In the genomic region with DNA sequence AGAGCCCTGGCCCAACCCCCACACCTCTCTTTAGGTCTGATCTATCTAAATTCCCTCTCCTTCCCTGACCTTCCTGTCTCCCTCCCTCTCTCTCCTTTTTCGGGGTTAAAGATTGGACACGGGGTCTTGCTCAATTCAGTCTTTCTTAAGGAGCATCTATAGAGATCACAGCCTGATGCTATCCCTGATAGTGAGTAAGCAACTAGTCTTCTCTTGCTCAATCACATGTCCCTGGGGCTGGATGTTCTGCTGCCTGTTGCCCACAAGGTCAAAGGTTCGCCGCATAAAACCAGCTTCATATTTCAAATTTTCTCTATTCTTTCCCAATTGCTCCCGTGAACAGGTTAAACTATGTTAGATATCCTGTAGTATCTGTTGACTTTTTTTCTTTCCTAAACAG, we compare ENCODE assay signal across 22 mouse cellular contexts. TPM values are rescaled to one million over a fixed set of nuclear protein-coding genes. Genes with fewer than 3 reads are reported as not detected.
A peak's percentile ranks its signal among the peaks of the same experiment; 100 is the strongest.
DNase-seq lines count a peak whose midpoint lies in the region; ATAC-seq and TF ChIP-seq lines count a peak whose summit lies in the region.
"Had no signal": no experiment of that assay in that cellular context is flagged by ENCODE, and none has a peak within 500 bp of the region (broad histone marks: within the 10 kb centered on the region; RNA-seq: fewer than 3 reads in every experiment).

No protein-coding gene starts in this region.

- no peak for ATAC-seq in hindbrain, embryonic 16.5 days
- ATAC-seq: forebrain, embryonic 15.5 days; intestine, embryonic 16.5 days had no signal

- DNase-seq in heart, adult 11 months, result peak; percentile 13
- no peak for DNase-seq in heart, postnatal 36 days
- DNase-seq in liver, adult 2 months (ENCODE audit: extremely low read depth, low read depth, low spot score), result peak; percentile 86
- DNase-seq in liver, result no peak
- peak; percentile 68 for DNase-seq in fat pad, adult 2 months (ENCODE audit: extremely low read depth, low read depth, low spot score)
- no peak for DNase-seq in left cerebral cortex, postnatal 14 days (ENCODE audit: low spot score in 2 of 2)
- DNase-seq: cerebellum, postnatal 10 days; heart, postnatal 14 days; left cerebral cortex, postnatal 4 days; lung, adult 18-20 months; midbrain, embryonic 14.5 days; thymus, postnatal 36 days had no signal

- WGBS in liver, adult 2 months, result 25% methylated on average over 5 of the region's 5 CpGs
- 84% methylated on average over 5 of the region's 5 CpGs for WGBS in hindbrain, embryonic 16.5 days

- H3K4me2 ChIP-seq in hindbrain, embryonic 16.5 days (ENCODE audit: low read length), result no peak overlapping the region
- H3K4me2 ChIP-seq: embryonic facial prominence, embryonic 12.5 days; forebrain, embryonic 15.5 days; heart, embryonic 12.5 days; hindbrain, embryonic 13.5 days; liver, embryonic 11.5 days; neural tube, embryonic 13.5 days had no signal

- TF ChIP-seq CTCF in liver, adult 2 months (IDR thresholded peaks at IDR 0.05; ENCODE audit: low read depth, low read length), result no peak

- H3K9ac ChIP-seq in liver, adult 2 months (ENCODE audit: low read depth, low read length), result no peak overlapping the region
- no peak overlapping the region for H3K9ac ChIP-seq in hindbrain, embryonic 16.5 days (ENCODE audit: low read depth, low read length)
- H3K9ac ChIP-seq: embryonic facial prominence, embryonic 12.5 days; forebrain, embryonic 15.5 days; heart, embryonic 12.5 days; hindbrain, embryonic 13.5 days; neural tube, embryonic 13.5 days had no signal

- H3K4me3 ChIP-seq in liver, adult 2 months (ENCODE audit: insufficient read depth, low read depth, low read length), result no peak overlapping the region
- H3K4me3 ChIP-seq in hindbrain, embryonic 16.5 days (ENCODE audit: low read length), result no peak overlapping the region
- H3K4me3 ChIP-seq: embryonic facial prominence, embryonic 12.5 days; erythroblast, embryonic 14.5 days; forebrain, embryonic 15.5 days; heart, embryonic 12.5 days; hindbrain, embryonic 13.5 days; megakaryocyte, embryonic 14.5 days; neural tube, embryonic 13.5 days had no signal

- no peaks in the 10 kb centered on the region for H3K9me3 ChIP-seq in hindbrain, embryonic 16.5 days (ENCODE audit: control insufficient read depth, low read length)
- H3K9me3 ChIP-seq: embryonic facial prominence, embryonic 12.5 days; forebrain, embryonic 15.5 days; heart, embryonic 12.5 days; hindbrain, embryonic 13.5 days; megakaryocyte, embryonic 14.5 days; neural tube, embryonic 13.5 days had no signal

- no peak for TF ChIP-seq POLR2A in liver, adult 2 months (IDR thresholded peaks at IDR 0.05; ENCODE audit: extremely low read depth, insufficient read depth, low read length)

- intact Hi-C loops in heart, postnatal 36 days (cut with DNase I), result no loop called here
- intact Hi-C loops in left cerebral cortex, postnatal 14 days (cut with DNase I), result no loop called here

- peaks cover 5% of the 10 kb centered on the region; the same call in 1 of the 2 replicates for H3K4me1 ChIP-seq in liver, adult 2 months (ENCODE audit: control insufficient read depth, insufficient read depth, low read length)
- no peaks in the 10 kb centered on the region for H3K4me1 ChIP-seq in hindbrain, embryonic 16.5 days (ENCODE audit: control insufficient read depth, insufficient read depth, low read depth, low read length)
- H3K4me1 ChIP-seq: embryonic facial prominence, embryonic 12.5 days; forebrain, embryonic 15.5 days; heart, embryonic 12.5 days; hindbrain, embryonic 13.5 days; megakaryocyte, embryonic 14.5 days; neural tube, embryonic 13.5 days had no signal

- H3K27ac ChIP-seq in liver, adult 2 months (replicated peaks; ENCODE audit: insufficient read depth, low read depth, low read length), result peak overlapping the region; percentile 89
- H3K27ac ChIP-seq in hindbrain, embryonic 16.5 days (ENCODE audit: low read depth, low read length), result no peak overlapping the region
- H3K27ac ChIP-seq: embryonic facial prominence, embryonic 12.5 days; forebrain, embryonic 15.5 days; hindbrain, embryonic 13.5 days; neural tube, embryonic 13.5 days had no signal

- H3K79me2 ChIP-seq in liver, adult 2 months (ENCODE audit: control insufficient read depth, insufficient read depth, low read length), result no peaks in the 10 kb centered on the region

- no peaks in the 10 kb centered on the region for H3K27me3 ChIP-seq in liver, adult 2 months (ENCODE audit: control insufficient read depth, insufficient read depth, low read length)
- no peaks in the 10 kb centered on the region for H3K27me3 ChIP-seq in hindbrain, embryonic 16.5 days (replicated peaks; ENCODE audit: control insufficient read depth, insufficient read depth, low read length)
- H3K27me3 ChIP-seq: embryonic facial prominence, embryonic 12.5 days; forebrain, embryonic 15.5 days; heart, embryonic 12.5 days; hindbrain, embryonic 13.5 days; megakaryocyte, embryonic 14.5 days; neural tube, embryonic 13.5 days had no signal

- H3K36me3 ChIP-seq in liver, adult 2 months (ENCODE audit: control insufficient read depth, insufficient read depth, low read length), result no peaks in the 10 kb centered on the region
- H3K36me3 ChIP-seq in hindbrain, embryonic 16.5 days (ENCODE audit: control insufficient read depth, insufficient read depth, low read length), result no peaks in the 10 kb centered on the region
- H3K36me3 ChIP-seq: embryonic facial prominence, embryonic 12.5 days; forebrain, embryonic 15.5 days; heart, embryonic 12.5 days; hindbrain, embryonic 13.5 days; neural tube, embryonic 13.5 days had no signal

RNA-seq across cellular contexts. Expression of a gene that starts 25.2 kb away (rescaled TPM):
- total RNA-seq in heart, postnatal 36 days (2021), result 10 to 100 TPM; 64.8 to 72.5 TPM
- 71.3 and 79.7 TPM in 2 replicates for total RNA-seq in liver, adult 2 months (2014; rRNA removed)
- polyA plus RNA-seq in liver, adult 2 months (2012; rRNA removed), result 22.5 and 23.9 TPM in 2 replicates
- total RNA-seq in left cerebral cortex, postnatal 14 days (2021), result 100 to 1,000 TPM; 211 to 240 TPM
- 95.2 and 114 TPM in 2 replicates for polyA plus RNA-seq in hindbrain, embryonic 16.5 days (2015; fragmentation: Nextera tagmentation; extraction: Ambion mirVana)

Comparison
In these comparisons a context has a peak if more than half of its experiments do, and no peak if none do; other contexts are left out.
1. DNase-seq: peak in heart, adult 11 months (single experiment), liver, adult 2 months (single experiment) and fat pad, adult 2 months (single experiment); none in heart, postnatal 36 days (0 of 2), liver (single experiment) and left cerebral cortex, postnatal 14 days (0 of 2).